Mouse (Mus musculus): ENCODE results near the gene Hjurp. TPM values are rescaled to one million over a fixed set of nuclear protein-coding genes. Genes with fewer than 3 reads are reported as not detected.

Hjurp gene
- polyA plus RNA-seq, 1 experiment from 2014 or later = 209 TPM

GRCm38 (mm10) chr1:88218051-88218450 lies 59.4 kb downstream of the Hjurp start:
- Histone ChIP-seq H3K4me1 (no peaks in the 10 kb centered on the region), H3K9me3 (peaks cover 47% of the 10 kb centered on the region), H3K9ac (no peak overlapping the region), H3K27ac (no peak overlapping the region), H3K27me3 (no peaks in the 10 kb centered on the region), H3K4me2 (no peak overlapping the region), H3K4me3 (replicated peaks) (no peak overlapping the region), H3K36me3 (replicated peaks) (no peaks in the 10 kb centered on the region)
- no peak for ATAC-seq (ENCODE audit: low FRiP score)
- WGBS = 74% methylated on average over 9 of the region's 9 CpGs

- Histone ChIP-seq H3K4me3 (replicated peaks) (no peak overlapping the region), H3K36me3 (replicated peaks) (no peaks in the 10 kb centered on the region), H3K27ac (no peak overlapping the region), H3K9ac (no peak overlapping the region), H3K4me1 (no peaks in the 10 kb centered on the region), H3K4me2 (no peak overlapping the region), H3K9me3 (peaks cover 52% of the 10 kb centered on the region), H3K27me3 (no peaks in the 10 kb centered on the region)
- 45% methylated on average over 3 of the region's 3 CpGs for WGBS
- no peak for ATAC-seq (ENCODE audit: low FRiP score)
These were observed 59.9 kb downstream of the Hjurp start for GRCm38 (mm10) chr1:88217576-88217975.

GRCm38 (mm10) chr1:88217144-88217543 lies 60.3 kb downstream of the Hjurp start:
- H3K27ac ChIP-seq = no peak overlapping the region
- 64% methylated on average over 2 of the region's 2 CpGs for WGBS
- ATAC-seq (ENCODE audit: low FRiP score) = no peak
- H3K4me2 ChIP-seq = no peak overlapping the region
- peaks cover 54% of the 10 kb centered on the region for H3K9me3 ChIP-seq
- H3K27me3 ChIP-seq = no peaks in the 10 kb centered on the region
- no peaks in the 10 kb centered on the region for H3K36me3 ChIP-seq (replicated peaks)
- no peak overlapping the region for H3K4me3 ChIP-seq (replicated peaks)
- no peak overlapping the region for H3K9ac ChIP-seq
- no peaks in the 10 kb centered on the region for H3K4me1 ChIP-seq

- no peak for ATAC-seq (ENCODE audit: low FRiP score)
- Histone ChIP-seq H3K36me3 (replicated peaks) (no peaks in the 10 kb centered on the region), H3K4me2 (no peak overlapping the region), H3K4me1 (no peaks in the 10 kb centered on the region), H3K27ac (no peak overlapping the region), H3K9ac (no peak overlapping the region), H3K27me3 (no peaks in the 10 kb centered on the region), H3K4me3 (replicated peaks) (no peak overlapping the region), H3K9me3 (peaks cover 58% of the 10 kb centered on the region)
- WGBS = 57% methylated on average over 2 of the region's 2 CpGs
These were observed 60.9 kb downstream of the Hjurp start for GRCm38 (mm10) chr1:88216551-88216950.

GRCm38 (mm10) chr1:88215466-88216380 lies 61.7 kb downstream of the Hjurp start:
- Histone ChIP-seq H3K36me3 (replicated peaks) (no peaks in the 10 kb centered on the region), H3K9me3 (peaks cover 61% of the 10 kb centered on the region), H3K4me2 (no peak overlapping the region), H3K9ac (no peak overlapping the region), H3K4me1 (no peaks in the 10 kb centered on the region), H3K27ac (no peak overlapping the region), H3K4me3 (replicated peaks) (no peak overlapping the region), H3K27me3 (no peaks in the 10 kb centered on the region)
- no peak for ATAC-seq (ENCODE audit: low FRiP score)
- 72% methylated on average over 10 of the region's 10 CpGs for WGBS

- H3K9me3 ChIP-seq = peaks cover 61% of the 10 kb centered on the region
- no peaks in the 10 kb centered on the region for H3K36me3 ChIP-seq (replicated peaks)
- no peak overlapping the region for H3K9ac ChIP-seq
- H3K4me2 ChIP-seq = no peak overlapping the region
- WGBS = 82% methylated on average over 2 of the region's 2 CpGs
- no peak overlapping the region for H3K4me3 ChIP-seq (replicated peaks)
- H3K4me1 ChIP-seq = no peaks in the 10 kb centered on the region
- H3K27me3 ChIP-seq = no peaks in the 10 kb centered on the region
- no peak for ATAC-seq (ENCODE audit: low FRiP score)
- H3K27ac ChIP-seq = no peak overlapping the region
These were observed 62.9 kb downstream of the Hjurp start for GRCm38 (mm10) chr1:88214462-88214952.

GRCm38 (mm10) chr1:88213766-88214461 lies 63.5 kb downstream of the Hjurp start:
- Histone ChIP-seq H3K9me3 (peaks cover 61% of the 10 kb centered on the region), H3K27ac (no peak overlapping the region), H3K4me3 (replicated peaks) (no peak overlapping the region), H3K27me3 (no peaks in the 10 kb centered on the region), H3K4me2 (no peak overlapping the region), H3K4me1 (no peaks in the 10 kb centered on the region), H3K36me3 (replicated peaks) (no peaks in the 10 kb centered on the region), H3K9ac (no peak overlapping the region)
- no peak for ATAC-seq (ENCODE audit: low FRiP score)
- WGBS = 86% methylated on average over 2 of the region's 2 CpGs

GRCm38 (mm10) chr1:88213061-88213460 lies 64.4 kb downstream of the Hjurp start:
- Histone ChIP-seq H3K27ac (no peak overlapping the region), H3K4me1 (no peaks in the 10 kb centered on the region), H3K27me3 (no peaks in the 10 kb centered on the region), H3K9ac (no peak overlapping the region), H3K4me2 (no peak overlapping the region), H3K9me3 (peaks cover 61% of the 10 kb centered on the region), H3K36me3 (replicated peaks) (no peaks in the 10 kb centered on the region), H3K4me3 (replicated peaks) (no peak overlapping the region)
- ATAC-seq (ENCODE audit: low FRiP score) = no peak
- 79% methylated on average over 1 of the region's 1 CpGs for WGBS

Other genes with a start within 250 kb of the Hjurp start
- not detected in 2 replicates for gene Ugt1a10, start 222.2 kb downstream of the Hjurp start, polyA plus RNA-seq (2016; fragmentation: Nextera tagmentation; extraction: Ambion mirVana)
- gene Ugt1a9, start 206.8 kb downstream of the Hjurp start, polyA plus RNA-seq (2016; fragmentation: Nextera tagmentation; extraction: Ambion mirVana) = not detected in 2 replicates
- not detected in 2 replicates for gene Ugt1a8, start 189.8 kb downstream of the Hjurp start, polyA plus RNA-seq (2016; fragmentation: Nextera tagmentation; extraction: Ambion mirVana)
- 0.55 and 0.70 TPM in 2 replicates for gene Ugt1a7c, start 182.6 kb downstream of the Hjurp start, polyA plus RNA-seq (2016; fragmentation: Nextera tagmentation; extraction: Ambion mirVana)
- gene Ugt1a6b, start 174.4 kb downstream of the Hjurp start, polyA plus RNA-seq (2016; fragmentation: Nextera tagmentation; extraction: Ambion mirVana) = 0.19 TPM in 1 of 2 replicates, not detected in the other
- 0.44 and 0.93 TPM in 2 replicates for gene Ugt1a6a, start 142.8 kb downstream of the Hjurp start, polyA plus RNA-seq (2016; fragmentation: Nextera tagmentation; extraction: Ambion mirVana)
- gene Ugt1a5, start 111.6 kb downstream of the Hjurp start, polyA plus RNA-seq (2016; fragmentation: Nextera tagmentation; extraction: Ambion mirVana) = not detected in 2 replicates
- not detected in 2 replicates for gene Ugt1a2, start 77.0 kb downstream of the Hjurp start, polyA plus RNA-seq (2016; fragmentation: Nextera tagmentation; extraction: Ambion mirVana)
- 12.6 and 14.4 TPM in 2 replicates for gene Dnajb3, start 71.9 kb downstream of the Hjurp start, polyA plus RNA-seq (2016; fragmentation: Nextera tagmentation; extraction: Ambion mirVana)
- gene Ugt1a1, start 65.7 kb downstream of the Hjurp start, polyA plus RNA-seq (2016; fragmentation: Nextera tagmentation; extraction: Ambion mirVana) = not detected in 2 replicates
- gene Mroh2a, start 50.6 kb downstream of the Hjurp start, polyA plus RNA-seq (2016; fragmentation: Nextera tagmentation; extraction: Ambion mirVana) = 1.4 and 1.7 TPM in 2 replicates
- gene Trpm8, start within 50 bp of the Hjurp start, polyA plus RNA-seq (2016; fragmentation: Nextera tagmentation; extraction: Ambion mirVana) = not detected in 2 replicates
- not detected in 2 replicates for gene Spp2, start 129.3 kb upstream of the Hjurp start, polyA plus RNA-seq (2016; fragmentation: Nextera tagmentation; extraction: Ambion mirVana)
- not detected in 2 replicates for gene Glrp1, start 232.4 kb upstream of the Hjurp start, polyA plus RNA-seq (2016; fragmentation: Nextera tagmentation; extraction: Ambion mirVana)